Mouse (Mus musculus) MEL (cell line): Measurements from ENCODE around the gene Polr3h. TPM values are rescaled to one million over a fixed set of nuclear protein-coding genes. Genes with fewer than 3 reads are reported as not detected.
A peak's percentile ranks its signal among the peaks of the same experiment; 100 is the strongest.

Source experiments
- DNase-seq: peaks from one replicate; pipeline ENCODE4 v3.0.0; 2011; ENCODE audit warnings: low read depth, low spot score
- H3K27ac ChIP-seq: 2 replicates; pipeline ENCODE4 v1.5.1; 2012; ENCODE audit warnings: low read depth, mild to moderate bottlenecking, control low read depth, low read length, moderate library complexity; ENCODE audit not compliant: control insufficient read depth
- H3K27me3 ChIP-seq, 2 experiments: fragments of 150-350 bp in 1 of 2; sonication (generic) in 1 of 2; 2 replicates each; pipeline ENCODE4 v1.6.1; 2012; ENCODE audit warnings: low read length in 2 of 2, mild to moderate bottlenecking in 2 of 2, improper control_type of control experiment in 1 of 2, moderate library complexity in 1 of 2; ENCODE audit not compliant: insufficient read depth in 2 of 2, control insufficient read depth in 1 of 2
- H3K36me3 ChIP-seq, 2 experiments: 2 replicates each; pipeline ENCODE4 v1.6.1; 2012 to 2014; ENCODE audit warnings: low read length in 2 of 2, improper control_type of control experiment in 1 of 2, inconsistent platforms in 1 of 2, mild to moderate bottlenecking in 1 of 2; ENCODE audit not compliant: insufficient read depth in 2 of 2, control insufficient read depth in 1 of 2
- H3K4me1 ChIP-seq, 2 experiments: fragments of 150-350 bp in 1 of 2; sonication (generic) in 1 of 2; 2 replicates each; pipeline ENCODE4 v1.6.1; 2012; ENCODE audit warnings: low read length in 2 of 2, improper control_type of control experiment in 1 of 2, mild to moderate bottlenecking in 1 of 2; ENCODE audit not compliant: insufficient read depth in 2 of 2, control insufficient read depth in 1 of 2
- H3K4me3 ChIP-seq, 2 experiments: fragments of 150-350 bp in 1 of 2; sonication (generic) in 1 of 2; 2 replicates each; pipeline ENCODE4 v1.5.1; 2012; ENCODE audit warnings: low read depth in 2 of 2, low read length in 2 of 2, mild to moderate bottlenecking in 2 of 2, moderate library complexity in 2 of 2, control low read depth in 1 of 2, improper control_type of control experiment in 1 of 2; ENCODE audit not compliant: control insufficient read depth in 1 of 2, insufficient read depth in 1 of 2
- H3K79me2 ChIP-seq: 2 replicates; pipeline ENCODE4 v1.6.1; 2012; ENCODE audit warnings: mild to moderate bottlenecking, low read length, moderate library complexity; ENCODE audit not compliant: control insufficient read depth, poor library complexity, insufficient read depth
- H3K9ac ChIP-seq: 2 replicates; pipeline ENCODE4 v1.6.1; 2012; ENCODE audit warnings: low read depth, mild to moderate bottlenecking, control low read depth, low read length, moderate library complexity; ENCODE audit not compliant: control insufficient read depth, poor library complexity, severe bottlenecking
- H3K9me3 ChIP-seq: fragments of 150-350 bp; sonication (generic); replicated peaks from 2 replicates; pipeline ENCODE4 v1.6.1; 2012; ENCODE audit warnings: mild to moderate bottlenecking, low read length, improper control_type of control experiment, moderate library complexity; ENCODE audit not compliant: insufficient read depth
- CHD1 ChIP-seq: IDR thresholded peaks from 2 replicates; pipeline ENCODE4 v1.6.1; 2012; ENCODE audit warnings: low read depth, mild to moderate bottlenecking, inconsistent platforms, low read length, improper control_type of control experiment
- E2F4 ChIP-seq: IDR thresholded peaks from 2 replicates; pipeline ENCODE4 v1.6.1; 2011; ENCODE audit warnings: low read depth, low read length, improper control_type of control experiment, borderline replicate concordance
- ETS1 ChIP-seq: IDR thresholded peaks from 2 replicates; pipeline ENCODE4 v1.6.1; 2012; ENCODE audit warnings: low read depth, mild to moderate bottlenecking, inconsistent platforms, low read length, improper control_type of control experiment, moderate library complexity
- GABPA ChIP-seq: IDR thresholded peaks from 2 replicates; pipeline ENCODE4 v1.6.1; 2012; ENCODE audit warnings: low read depth, mild to moderate bottlenecking, inconsistent platforms, low read length, improper control_type of control experiment, moderate library complexity
- JUND ChIP-seq: IDR thresholded peaks from 2 replicates; pipeline ENCODE4 v1.6.1; 2011; ENCODE audit warnings: low read depth, mild to moderate bottlenecking, improper control_type of control experiment, low read length
- MAX ChIP-seq: IDR thresholded peaks from 2 replicates; pipeline ENCODE4 v1.6.1; 2011; ENCODE audit warnings: low read length, improper control_type of control experiment
- MAZ ChIP-seq: IDR thresholded peaks from 2 replicates; pipeline ENCODE4 v1.6.1; 2012; ENCODE audit warnings: low read depth, mild to moderate bottlenecking, inconsistent platforms, low read length, improper control_type of control experiment
- MEF2A ChIP-seq: IDR thresholded peaks from 2 replicates; pipeline ENCODE4 v1.6.1; 2014; ENCODE audit warnings: low read depth, mild to moderate bottlenecking, inconsistent platforms, low read length, improper control_type of control experiment; ENCODE audit not compliant: poor library complexity, insufficient replicate concordance, severe bottlenecking; ENCODE audit errors: extremely low read depth
- MXI1 ChIP-seq: IDR thresholded peaks from 2 replicates; pipeline ENCODE4 v1.6.1; 2011; ENCODE audit warnings: mild to moderate bottlenecking, low read depth, low read length, improper control_type of control experiment
- MYB ChIP-seq: IDR thresholded peaks from 2 replicates; pipeline ENCODE4 v1.6.1; 2011; ENCODE audit warnings: mild to moderate bottlenecking, low read depth, low read length, improper control_type of control experiment
- MYC ChIP-seq: IDR thresholded peaks from 2 replicates; pipeline ENCODE4 v1.6.1; 2011; ENCODE audit warnings: low read depth, mild to moderate bottlenecking, low read length, improper control_type of control experiment, moderate library complexity
- NELFE ChIP-seq: IDR thresholded peaks from 2 replicates; pipeline ENCODE4 v1.6.1; 2011; ENCODE audit warnings: low read depth, low read length, improper control_type of control experiment
- POLR2A ChIP-seq, 2 experiments: IDR thresholded peaks; 2 replicates each; pipeline ENCODE4 v1.6.1; 2011 to 2012; ENCODE audit warnings: low read length in 2 of 2, mild to moderate bottlenecking in 2 of 2, control low read depth in 1 of 2, improper control_type of control experiment in 1 of 2, low read depth in 1 of 2, moderate library complexity in 1 of 2; ENCODE audit not compliant: control insufficient read depth in 1 of 2, insufficient read depth in 1 of 2, poor library complexity in 1 of 2
- POLR2AphosphoS5 ChIP-seq: IDR thresholded peaks from 2 replicates; pipeline ENCODE4 v1.6.1; 2012; ENCODE audit warnings: low read depth, borderline replicate concordance, mild to moderate bottlenecking, inconsistent platforms, low read length, moderate library complexity, mixed read lengths
- TAL1 ChIP-seq: IDR thresholded peaks from 2 replicates; pipeline ENCODE4 v1.6.1; 2012; ENCODE audit warnings: mild to moderate bottlenecking, inconsistent platforms, low read length, moderate library complexity, mixed read lengths
- TBP ChIP-seq: IDR thresholded peaks from 2 replicates; pipeline ENCODE4 v1.8.0; 2011; ENCODE audit warnings: low read depth, low read length, improper control_type of control experiment
- UBTF ChIP-seq: IDR thresholded peaks from 2 replicates; pipeline ENCODE4 v1.6.1; 2012; ENCODE audit warnings: low read depth, mild to moderate bottlenecking, inconsistent platforms, low read length, improper control_type of control experiment, moderate library complexity, borderline replicate concordance; ENCODE audit not compliant: insufficient read depth
- USF2 ChIP-seq, 2 experiments: IDR thresholded peaks; 2 replicates each; pipeline ENCODE4 v1.6.1; 2011 to 2012; ENCODE audit warnings: improper control_type of control experiment in 2 of 2, low read length in 2 of 2, borderline replicate concordance in 1 of 2, inconsistent platforms in 1 of 2, low read depth in 1 of 2, mild to moderate bottlenecking in 1 of 2; ENCODE audit not compliant: insufficient read depth in 1 of 2
- ZKSCAN1 ChIP-seq: IDR thresholded peaks from 2 replicates; pipeline ENCODE4 v1.6.1; 2012; ENCODE audit warnings: low read depth, mild to moderate bottlenecking, inconsistent platforms, low read length, improper control_type of control experiment, moderate library complexity
- ZNF384 ChIP-seq: IDR thresholded peaks from 2 replicates; pipeline ENCODE4 v1.6.1; 2012; ENCODE audit warnings: low read depth, mild to moderate bottlenecking, inconsistent platforms, low read length, improper control_type of control experiment
- polyA plus RNA-seq, 2 experiments: library from polyadenylated mRNA; stranded (reverse) in 1 of 2; unstranded in 1 of 2; fragments of >175 nt in 1 of 2; fragments of >200 nt in 1 of 2; gene quantifications; 2 replicates each; pipeline versions ENCODE4 v1.2.1 to v1.2.4; 2012; ENCODE audit warnings: low replicate concordance in 2 of 2, low read depth in 1 of 2; ENCODE audit not compliant: insufficient read length in 2 of 2, insufficient read depth in 1 of 2, missing spikeins in 1 of 2
- total RNA-seq: library from RNA; depleted of rRNA; stranded (reverse); fragments of 300-350 nt; gene quantifications from 2 replicates; pipeline ENCODE4 v1.2.3, GENCODE M21; 2012

Polr3h gene
- total and polyA plus RNA-seq, 3 experiments, result 109 to 304 TPM; not detected in 1

DNA sequence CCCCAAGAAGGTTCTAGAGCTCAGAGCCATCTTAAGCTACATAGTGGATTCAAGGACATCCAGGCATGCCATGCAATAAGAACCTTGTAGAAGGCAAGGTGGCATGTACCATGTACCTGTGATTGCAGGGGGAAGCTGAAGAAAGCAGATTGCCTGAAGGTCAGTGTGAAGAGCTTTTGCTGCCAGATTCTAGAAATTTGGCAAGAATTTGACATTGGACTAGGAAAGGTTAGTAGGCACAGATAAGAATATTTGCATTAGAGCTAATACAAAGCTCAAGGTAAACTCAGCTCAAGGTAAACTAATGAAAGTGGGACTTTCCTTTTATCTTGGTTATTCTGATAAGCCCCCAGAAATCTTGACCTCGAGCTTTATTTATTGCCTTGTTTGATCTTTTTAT, 38.2 kb upstream of the Polr3h start:
- TF ChIP-seq E2F4 (no peak), ZNF384 (no peak), ZKSCAN1 (no peak), UBTF (no peak), ETS1 (no peak), JUND (no peak), USF2 (IDR thresholded peaks at IDR 0.05; ENCODE audit: borderline replicate concordance in 1 of 2, insufficient read depth in 1 of 2, low read depth in 1 of 2, low read length in 2 of 2) (no peak), MEF2A (no peak), MXI1 (no peak), MAZ (no peak), NELFE (no peak), CHD1 (no peak), TBP (no peak), POLR2A (IDR thresholded peaks at IDR 0.05; ENCODE audit: control insufficient read depth in 1 of 2, insufficient read depth in 1 of 2, low read depth in 1 of 2, low read length in 2 of 2, poor library complexity in 1 of 2) (no peak), TAL1 (no peak), MYB (no peak), POLR2AphosphoS5 (no peak)
- Histone ChIP-seq H3K4me3 (no peak overlapping the region), H3K4me1 (peaks cover 0 to 6% of the 10 kb centered on the region in 2 experiments; a peak in 1 of 4 replicates), H3K79me2 (peaks cover 6% of the 10 kb centered on the region; the same call in 1 of the 2 replicates), H3K27ac (no peak overlapping the region), H3K9me3 (no peaks in the 10 kb centered on the region), H3K36me3 (0 out of 4 replicates have a peak, but pooled peaks cover 0 to 2% of the 10 kb centered on the region in 2 experiments), H3K9ac (no peak overlapping the region), H3K27me3 (no peaks in the 10 kb centered on the region)
- DNase-seq, result no peak

DNA sequence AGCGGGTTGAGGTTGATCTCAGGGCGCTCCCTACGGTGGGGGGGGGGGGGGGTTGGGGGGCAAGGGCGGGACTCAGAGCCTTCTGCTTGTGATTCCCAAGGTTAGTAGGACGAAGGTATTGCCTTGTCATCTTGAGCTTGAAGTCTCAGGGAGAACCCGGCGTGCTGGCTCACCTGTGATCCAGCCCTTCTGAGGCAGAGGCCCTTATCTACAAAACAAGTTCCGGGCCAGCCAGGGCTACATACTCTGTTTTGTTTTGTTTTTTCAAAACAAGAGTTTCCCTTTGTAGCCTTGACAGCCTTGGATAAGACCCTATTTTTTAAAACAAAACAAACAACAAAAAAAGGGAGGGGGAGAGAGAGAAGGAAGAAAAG, 35.0 kb upstream of the Polr3h start:
- H3K27ac ChIP-seq, result peak overlapping the region; percentile 38; the same call in 1 of the 2 replicates

More for the DNA sequence above, 35.0 kb upstream of the Polr3h start:
- TF ChIP-seq GABPA, result no peak
- no peak for TF ChIP-seq MYC
- no peak for TF ChIP-seq MAX
- no peak for TF ChIP-seq MYB
- TF ChIP-seq USF2 (IDR thresholded peaks at IDR 0.05; ENCODE audit: borderline replicate concordance in 1 of 2, insufficient read depth in 1 of 2, low read depth in 1 of 2, low read length in 2 of 2), result no peak
- H3K36me3 ChIP-seq, result peaks cover 0 to 5% of the 10 kb centered on the region in 2 experiments; a peak in 3 of 4 replicates
- H3K9me3 ChIP-seq, result no peaks in the 10 kb centered on the region
- no peaks in the 10 kb centered on the region for H3K27me3 ChIP-seq
- peak overlapping the region; percentile 76 for H3K9ac ChIP-seq
- DNase-seq, result no peak
- peak overlapping the region; percentile 59 to 66 for H3K4me3 ChIP-seq
- H3K79me2 ChIP-seq, result peaks cover 6% of the 10 kb centered on the region; the same call in 1 of the 2 replicates
- H3K4me1 ChIP-seq, result peaks cover 0 to 11% of the 10 kb centered on the region in 2 experiments; a peak in 2 of 4 replicates
